Mouse (Mus musculus): ENCODE results near the gene Krt42. TPM values are rescaled to one million over a fixed set of nuclear protein-coding genes. Genes with fewer than 3 reads are reported as not detected.
"Not testable (repeated sequence)": the region's sequence is repeated elsewhere in the genome, so short reads cannot be mapped to it uniquely, and the experiment has no call there.

Gene Krt42
- total RNA-seq, 1 experiment from 2014 or later, result not detected

DNA sequence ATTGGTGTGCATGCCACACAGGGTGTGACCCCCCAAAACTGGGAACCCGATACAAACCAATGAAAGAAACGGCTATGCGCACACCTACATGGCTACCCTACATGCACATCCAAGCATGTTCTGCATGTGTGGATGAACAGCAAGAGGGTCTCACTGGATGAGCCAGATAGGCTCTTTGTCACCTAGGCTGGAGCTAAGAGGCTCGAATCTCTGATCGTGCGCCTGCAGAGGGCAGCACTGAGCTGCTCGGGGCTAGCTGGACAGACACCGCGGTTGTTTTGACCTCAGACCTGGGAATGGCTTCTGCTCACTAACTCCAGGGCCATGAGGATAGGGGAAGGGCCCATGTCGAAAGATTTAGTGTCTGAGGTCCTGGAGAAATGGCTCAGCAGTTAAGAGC is 12.9 kb upstream of the Krt42 start:
- ATAC-seq (ENCODE audit: extremely low read depth, insufficient number of reproducible peaks, low FRiP score, poor library complexity, severe bottlenecking), result 0 out of 2 replicates have a peak, but pooled peaks have one; percentile 27

DNA sequence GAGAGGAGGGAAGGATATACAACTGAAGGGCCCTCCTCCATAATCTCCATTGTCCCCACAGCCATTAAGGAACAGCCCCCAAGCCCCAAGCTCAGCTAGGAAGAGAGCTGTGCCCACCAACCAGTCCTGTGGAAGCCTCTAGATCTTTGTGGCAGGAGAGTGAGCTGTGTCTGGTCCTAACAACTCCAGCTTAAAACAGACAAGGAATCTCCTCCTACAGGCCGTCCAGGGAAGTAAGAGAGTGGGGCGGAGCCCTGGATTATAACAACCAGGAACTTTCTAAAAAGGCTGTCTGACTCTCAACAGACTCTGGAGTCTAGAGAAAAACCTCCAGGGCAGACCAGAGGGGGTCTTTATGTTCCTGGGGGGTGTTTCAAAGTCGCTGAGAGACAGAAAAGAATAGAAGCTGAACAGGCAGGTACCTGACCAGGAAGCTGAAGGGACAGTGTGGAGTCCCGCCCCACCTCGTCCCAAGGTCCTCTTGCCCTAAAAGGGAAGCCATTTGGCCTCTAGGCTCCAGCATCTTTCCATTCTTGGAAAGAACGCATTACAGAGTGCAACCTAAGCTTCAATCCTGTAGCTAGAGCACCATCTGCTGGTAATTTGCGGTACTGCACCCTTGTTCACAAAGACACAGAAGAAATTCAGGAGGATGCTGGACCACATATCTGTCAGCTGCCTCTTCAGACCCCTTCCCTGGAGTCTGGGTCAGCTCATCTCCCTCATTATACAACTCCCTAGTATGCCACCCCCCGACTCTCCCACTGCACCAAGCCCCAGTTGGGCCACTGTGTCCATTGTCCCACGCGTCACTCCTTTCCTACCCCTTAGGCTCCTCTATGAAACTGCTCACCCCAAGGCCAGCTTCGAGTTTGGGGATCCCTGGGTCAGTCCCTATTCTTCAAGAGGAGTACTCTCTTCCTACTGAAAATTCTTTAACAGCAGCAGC is 12.2 kb upstream of the Krt42 start:
- ATAC-seq (ENCODE audit: extremely low read depth, insufficient number of reproducible peaks, low FRiP score, poor library complexity, severe bottlenecking), result peak; percentile 39; the same call in 1 of the 2 replicates

DNA sequence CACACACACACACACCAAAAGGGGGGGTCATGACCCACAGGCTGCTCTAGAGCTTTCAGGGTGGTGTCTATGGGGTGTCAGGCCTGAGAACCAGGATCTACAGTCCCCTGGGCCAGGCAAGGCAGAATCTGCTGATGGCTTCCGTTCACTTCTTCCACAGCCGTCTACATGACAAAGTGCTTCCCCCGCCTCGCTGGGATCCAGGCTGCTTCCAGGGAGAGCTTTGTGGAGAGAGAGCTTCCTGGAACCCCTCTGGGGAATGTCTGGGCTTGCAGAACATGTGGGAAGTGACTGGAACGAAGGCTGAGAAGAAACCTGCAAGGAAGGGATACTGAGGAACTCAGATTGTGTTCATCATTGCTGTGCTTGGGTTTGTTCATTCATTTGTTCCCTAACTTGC is 9.1 kb upstream of the Krt42 start:
- no peak for ATAC-seq (ENCODE audit: extremely low read depth, insufficient number of reproducible peaks, low FRiP score, poor library complexity, severe bottlenecking)

DNA sequence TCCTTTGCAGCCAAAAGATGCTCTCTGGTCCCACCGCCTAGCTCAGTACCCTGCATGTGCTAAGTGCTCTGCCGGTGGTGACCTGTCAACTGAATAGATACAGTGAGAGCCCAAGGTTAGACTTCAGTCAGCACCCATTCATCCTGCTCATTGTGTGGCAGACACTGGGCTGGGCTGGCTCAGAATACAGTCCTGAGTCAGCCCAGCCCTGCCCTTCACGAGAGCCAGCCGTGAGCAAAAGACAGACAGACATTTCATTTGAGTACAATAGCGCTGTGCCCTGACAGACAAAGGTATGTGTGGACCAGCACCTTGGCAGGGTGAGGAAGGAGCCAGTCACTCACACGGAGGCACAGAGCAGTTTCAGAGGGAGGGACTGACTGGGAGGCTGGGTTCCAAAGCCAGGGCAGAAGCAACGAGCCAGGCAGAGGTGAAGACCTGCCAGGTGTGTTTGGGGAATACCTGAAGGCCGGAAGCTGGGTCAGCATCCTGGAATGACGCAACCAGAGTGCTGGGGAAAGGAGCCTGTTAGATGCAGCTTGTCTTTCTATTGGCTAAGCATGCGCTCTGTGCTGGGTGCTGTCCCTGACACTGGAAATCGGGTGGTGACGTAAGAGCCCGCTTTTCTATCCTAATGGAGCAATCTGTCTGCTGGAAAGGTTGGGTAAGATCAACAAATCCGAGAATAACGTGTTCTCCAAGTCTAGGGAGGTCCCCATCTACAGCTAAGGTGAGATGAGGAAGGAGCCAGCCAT is 8.2 kb upstream of the Krt42 start:
- no peak for ATAC-seq (ENCODE audit: extremely low read depth, insufficient number of reproducible peaks, low FRiP score, poor library complexity, severe bottlenecking)

DNA sequence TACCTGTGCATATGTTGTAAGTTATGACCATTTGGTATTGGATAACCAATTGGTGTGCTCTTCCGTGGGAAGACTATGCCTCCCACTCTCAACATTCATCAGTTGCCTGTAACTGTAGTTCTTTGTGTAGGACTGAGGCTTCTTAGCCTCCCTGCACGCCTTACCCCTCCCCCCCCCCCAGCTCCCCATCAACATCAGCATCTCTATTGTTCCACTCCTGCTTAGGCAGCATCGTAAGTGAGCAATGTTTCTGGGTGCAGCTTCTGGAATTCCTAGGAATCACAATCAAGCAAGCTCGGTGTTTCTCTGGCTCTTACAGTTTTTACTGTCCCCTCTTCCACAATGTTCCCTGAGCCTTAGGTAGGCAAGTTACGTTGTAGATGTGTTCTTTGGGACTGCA is 5.8 kb upstream of the Krt42 start:
- ATAC-seq (ENCODE audit: extremely low read depth, insufficient number of reproducible peaks, low FRiP score, poor library complexity, severe bottlenecking), result no peak

DNA sequence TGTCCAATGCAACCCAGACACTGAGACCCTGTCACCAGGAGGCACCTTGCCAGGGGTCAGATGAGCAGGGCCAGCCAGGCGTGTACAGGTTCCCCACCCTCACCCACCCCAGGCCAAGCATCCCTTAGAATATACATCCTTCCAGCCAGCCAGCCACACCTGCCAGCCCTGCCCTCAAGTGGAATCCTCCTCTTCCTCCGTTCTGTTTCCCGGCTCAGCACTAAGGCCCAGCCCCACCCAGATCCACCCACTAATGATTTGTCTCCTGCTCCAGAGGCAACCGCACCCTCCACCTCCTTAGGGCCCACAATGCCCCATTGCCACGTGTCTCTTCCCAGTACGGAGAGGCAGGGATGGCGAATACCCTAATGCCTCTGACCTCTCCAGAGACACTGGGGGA is 5.0 kb upstream of the Krt42 start:
- no peak for ATAC-seq (ENCODE audit: extremely low read depth, insufficient number of reproducible peaks, low FRiP score, poor library complexity, severe bottlenecking)

DNA sequence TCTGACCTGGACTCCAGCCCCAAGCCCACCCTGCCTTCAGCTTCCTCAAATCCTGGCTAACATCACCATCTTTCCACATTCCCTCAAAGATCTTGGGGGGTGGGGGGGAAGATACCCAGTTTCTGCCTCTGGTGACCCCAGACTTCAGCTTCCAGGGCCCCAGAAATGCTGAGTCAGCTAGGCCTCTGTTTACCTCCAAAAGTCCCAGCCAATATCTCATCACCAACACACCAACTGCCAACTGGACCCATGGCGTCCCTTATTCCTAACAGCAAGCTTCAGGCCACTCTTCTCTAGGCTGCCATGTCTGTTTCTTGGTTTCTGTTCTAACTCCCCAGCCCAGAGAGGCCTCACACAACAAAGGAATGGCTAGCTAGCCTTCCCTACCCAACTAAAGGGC is 2.2 kb upstream of the Krt42 start:
- no peak for ATAC-seq (ENCODE audit: extremely low read depth, insufficient number of reproducible peaks, low FRiP score, poor library complexity, severe bottlenecking)

DNA sequence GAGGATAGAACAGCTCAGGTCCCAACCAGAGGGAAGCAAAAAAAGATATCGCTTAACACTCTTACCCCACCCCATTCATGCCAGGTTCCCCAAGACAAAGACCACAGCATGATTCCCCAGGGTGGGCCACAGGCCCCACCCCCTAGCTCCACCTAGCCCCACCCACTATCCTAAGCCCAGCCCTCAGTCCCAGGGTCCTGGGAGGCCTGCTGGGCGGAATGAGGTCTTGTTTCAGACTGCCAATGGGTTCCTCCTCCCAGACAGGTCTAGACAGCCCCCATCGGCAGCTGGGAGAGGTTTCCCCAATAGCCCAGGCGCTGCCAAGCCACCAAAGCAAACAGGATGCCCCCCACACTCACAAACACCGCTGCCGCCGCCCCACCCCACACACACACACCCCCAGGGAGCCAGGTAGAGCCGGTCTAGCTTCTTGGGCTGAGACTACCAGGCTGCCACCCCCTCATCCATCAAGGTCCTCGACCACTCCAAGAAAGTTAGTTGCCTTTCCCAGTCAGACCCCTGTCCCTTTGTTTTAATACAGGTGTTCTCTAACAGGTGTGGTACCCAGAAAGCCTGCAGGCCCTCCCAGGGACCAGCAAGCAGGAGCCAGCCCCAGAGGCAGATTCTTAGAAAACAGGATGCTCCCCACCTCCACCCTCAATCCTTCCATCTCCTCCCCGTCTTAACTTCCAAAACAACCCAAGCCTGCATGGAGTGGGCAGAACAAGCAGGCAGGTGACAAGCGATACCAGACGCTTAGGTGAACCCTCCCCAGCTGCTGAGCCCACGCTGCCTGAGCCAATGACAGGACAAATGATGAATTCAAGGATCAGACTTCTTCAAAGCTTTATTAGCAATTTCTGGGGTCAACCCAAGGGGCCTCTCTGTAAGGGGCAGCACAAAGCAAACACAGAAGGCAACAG is 7.4 kb downstream of the Krt42 start:
- ATAC-seq (ENCODE audit: extremely low read depth, insufficient number of reproducible peaks, low FRiP score, poor library complexity, severe bottlenecking), result no peak

DNA sequence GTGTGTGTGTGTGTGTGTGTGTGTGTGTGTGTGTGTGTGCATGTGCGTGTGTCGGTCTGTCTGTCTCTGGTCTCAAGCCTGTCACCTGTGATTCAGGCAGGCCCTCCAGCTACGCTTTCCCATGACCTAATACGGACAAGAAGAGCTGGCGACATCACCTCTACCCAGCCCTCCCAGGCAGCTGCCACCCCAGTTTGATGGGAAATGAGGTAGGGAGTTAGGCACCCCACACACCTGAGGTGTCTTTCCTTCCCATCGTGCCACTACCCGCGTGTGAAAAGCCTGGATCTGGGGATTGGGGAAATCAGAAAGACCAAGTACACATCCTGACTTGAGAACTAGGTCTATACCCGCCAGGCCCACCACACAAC is 8.5 kb downstream of the Krt42 start:
- no peak for ATAC-seq (ENCODE audit: extremely low read depth, insufficient number of reproducible peaks, low FRiP score, poor library complexity, severe bottlenecking)

DNA sequence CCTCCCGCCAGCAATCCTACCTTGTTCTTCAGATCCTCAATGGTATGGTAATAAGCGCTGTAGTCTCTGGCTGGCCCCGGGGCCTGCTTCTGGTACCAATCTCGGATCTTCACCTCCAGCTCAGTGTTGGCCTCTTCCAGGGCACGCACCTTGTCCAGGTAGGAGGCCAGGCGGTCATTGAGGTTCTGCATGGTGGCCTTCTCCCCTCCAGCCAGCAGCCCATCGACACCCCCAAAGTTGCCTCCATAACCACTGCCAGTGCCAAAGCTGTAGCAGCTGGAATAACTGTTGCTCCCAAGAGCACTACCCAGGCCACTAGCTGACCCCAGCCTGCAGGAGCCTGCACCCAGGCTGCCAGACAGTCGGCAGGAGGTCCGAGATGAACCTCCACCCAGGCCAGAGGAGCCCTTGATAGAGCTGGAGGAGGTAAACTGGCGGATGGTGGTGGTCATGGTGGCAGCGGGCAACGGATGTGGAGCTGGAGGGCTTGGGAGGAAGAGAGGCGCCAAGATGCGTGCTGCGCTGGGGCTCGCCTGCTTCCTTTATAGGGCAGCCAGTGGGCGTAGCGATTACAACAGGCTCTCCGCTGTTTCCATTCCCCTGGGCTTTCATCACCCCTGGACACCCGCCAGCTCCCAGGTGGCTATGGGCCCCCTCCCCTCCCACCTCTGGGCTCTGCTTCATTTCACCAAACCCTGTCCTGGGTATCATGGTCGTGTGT is 9.0 kb downstream of the Krt42 start, which contains the start of gene Krt17:
Krt17 (minus strand) TSS at position 516 of the 721 bp plus-strand sequence.
- ATAC-seq (ENCODE audit: extremely low read depth, insufficient number of reproducible peaks, low FRiP score, poor library complexity, severe bottlenecking), result no peak

DNA sequence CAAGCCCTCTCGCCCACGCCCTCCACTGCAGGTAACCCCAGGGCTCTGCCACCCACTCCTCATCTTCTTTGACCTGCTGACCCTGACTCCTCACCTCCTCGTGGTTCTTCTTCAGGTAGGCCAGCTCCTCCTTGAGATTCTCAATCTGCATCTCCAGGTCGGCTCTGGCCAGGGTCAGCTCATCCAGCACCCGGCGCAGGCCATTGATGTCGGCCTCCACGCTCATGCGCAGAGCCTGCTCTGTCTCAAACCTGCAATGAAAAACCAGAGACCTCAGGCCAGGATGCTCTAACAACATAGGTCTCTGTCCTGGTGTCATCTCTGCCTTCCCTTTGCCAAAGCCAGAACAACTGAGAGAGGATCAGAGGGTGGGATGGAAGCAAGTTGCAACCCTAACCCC is 10.6 kb downstream of the Krt42 start:
- ATAC-seq (ENCODE audit: extremely low read depth, insufficient number of reproducible peaks, low FRiP score, poor library complexity, severe bottlenecking), result no peak

DNA sequence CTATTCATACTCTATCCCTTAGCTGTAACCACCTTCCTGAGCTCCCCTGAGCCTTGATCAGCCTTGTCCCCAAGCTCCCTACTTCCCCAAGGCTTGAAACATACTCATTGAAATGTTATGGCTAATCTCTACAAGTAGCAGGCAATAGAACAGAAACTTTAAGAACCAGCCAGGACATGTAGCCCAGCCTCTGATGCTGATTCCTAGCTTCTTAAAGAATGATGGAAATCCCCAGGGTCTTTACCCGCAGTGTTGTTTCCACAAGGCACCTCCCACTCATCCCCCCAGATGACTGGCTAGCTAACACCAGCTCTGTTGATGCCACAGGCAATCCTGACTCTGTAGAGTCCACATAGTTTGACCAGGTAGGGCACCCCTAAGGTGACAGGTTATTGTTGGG is 11.7 kb downstream of the Krt42 start:
- ATAC-seq (ENCODE audit: extremely low read depth, insufficient number of reproducible peaks, low FRiP score, poor library complexity, severe bottlenecking), result no peak

DNA sequence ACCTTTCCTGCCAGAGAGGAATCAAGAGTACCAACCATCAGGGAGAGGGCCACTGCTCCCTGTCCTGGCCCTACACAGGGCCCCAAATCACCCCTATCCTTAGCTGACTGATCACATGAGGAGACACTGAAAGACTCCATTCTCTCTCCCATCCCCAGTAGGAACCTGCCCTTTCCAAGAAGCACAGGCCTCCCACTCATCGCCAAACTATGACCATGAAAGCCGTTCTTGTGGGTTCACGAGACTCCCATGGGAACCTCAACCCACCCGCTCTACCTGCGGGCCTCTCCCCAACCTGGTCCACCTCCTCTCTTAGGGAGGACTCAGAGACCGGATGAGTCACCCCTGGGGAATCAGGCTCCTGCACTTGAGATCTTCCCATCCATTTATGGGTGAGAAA is 14.2 kb downstream of the Krt42 start:
- ATAC-seq (ENCODE audit: extremely low read depth, insufficient number of reproducible peaks, low FRiP score, poor library complexity, severe bottlenecking), result no peak

DNA sequence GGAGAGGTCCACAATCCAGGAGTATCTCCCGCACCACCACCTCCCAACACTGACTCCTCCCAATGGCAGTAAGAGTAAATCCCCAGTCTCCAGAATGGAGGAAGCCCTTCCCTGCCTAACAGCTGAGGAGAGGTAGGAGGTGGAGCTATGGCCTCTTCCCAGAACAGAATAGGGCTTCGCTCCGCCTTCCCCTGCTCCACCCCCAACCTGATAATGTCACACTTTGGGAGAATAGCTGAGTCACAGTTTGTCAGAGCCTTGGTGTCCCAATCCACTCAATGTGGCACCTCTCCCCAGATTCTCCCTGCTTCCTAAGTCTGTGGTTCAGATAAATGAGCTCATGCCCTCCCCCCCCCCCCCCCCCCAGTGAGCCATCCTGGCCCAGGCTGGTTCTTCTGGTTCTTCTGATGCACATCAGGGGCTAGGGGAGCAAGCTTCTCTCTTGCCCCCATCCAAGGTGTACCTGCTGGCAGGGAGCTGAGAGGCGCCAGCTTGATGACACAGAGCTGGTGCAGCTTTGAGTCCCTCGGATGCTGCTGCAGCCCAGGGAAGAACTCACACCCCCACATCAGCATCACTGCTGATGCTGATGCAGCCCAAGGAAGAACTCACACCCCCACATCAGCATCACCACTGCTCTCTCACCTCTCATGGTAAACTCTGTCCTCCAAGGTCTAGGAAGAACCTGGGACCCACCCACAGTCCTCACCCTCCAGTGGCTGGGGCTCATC is 15.1 kb downstream of the Krt42 start:
- no peak for ATAC-seq (ENCODE audit: extremely low read depth, insufficient number of reproducible peaks, low FRiP score, poor library complexity, severe bottlenecking)

DNA sequence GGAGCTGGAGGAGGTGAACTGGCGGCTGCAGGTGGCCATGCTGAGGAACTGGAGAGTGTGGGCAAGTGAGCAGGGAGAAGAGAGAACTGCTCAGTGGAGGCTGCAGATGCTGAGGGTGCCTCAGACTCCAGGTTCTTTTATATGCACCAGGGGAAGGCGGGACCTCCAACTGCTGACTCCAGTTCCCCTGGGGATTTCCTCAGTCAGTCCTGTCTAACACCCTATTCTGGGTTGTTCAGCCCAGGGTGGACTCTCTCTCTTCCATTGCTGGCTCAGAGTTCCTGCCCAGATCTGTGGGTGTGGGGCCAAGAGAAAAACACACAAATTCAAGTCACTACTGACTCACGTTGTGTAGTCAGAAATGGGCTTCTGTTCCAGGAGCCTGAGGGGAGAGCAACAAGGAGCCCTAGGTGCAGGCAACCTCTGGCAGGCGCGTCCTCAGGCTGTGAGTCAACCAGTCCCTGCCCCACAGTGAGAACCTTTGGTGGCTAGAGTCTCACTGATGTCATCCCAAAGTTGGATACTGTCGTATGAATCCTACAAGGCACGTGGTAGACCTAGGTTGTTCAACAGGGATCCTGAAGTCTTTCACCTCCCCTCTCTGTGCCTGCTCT is 20.7 kb downstream of the Krt42 start, which contains the start of gene Krt16:
Krt16 (minus strand) TSS at position 51 of the 614 bp plus-strand sequence.
- ATAC-seq (ENCODE audit: extremely low read depth, insufficient number of reproducible peaks, low FRiP score, poor library complexity, severe bottlenecking), result no peak

DNA sequence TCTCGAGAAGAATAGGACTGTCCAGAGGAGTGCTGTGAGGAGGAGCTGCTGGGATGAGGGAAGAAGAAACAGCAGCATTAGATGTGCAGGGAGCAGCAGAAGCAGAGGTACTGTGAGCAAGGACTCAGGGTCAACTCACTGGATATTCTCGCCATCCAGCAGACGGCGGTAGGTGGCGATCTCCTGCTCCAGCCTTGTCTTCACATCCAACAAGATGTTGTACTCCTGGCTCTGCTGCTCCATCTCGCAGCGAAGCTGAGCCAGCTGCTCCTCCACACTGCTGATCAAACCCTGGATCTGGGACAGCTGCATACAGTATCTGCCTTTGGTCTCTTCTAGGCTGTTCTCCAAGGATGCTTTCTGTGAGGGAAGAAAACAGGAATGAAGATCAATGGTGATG is 23.2 kb downstream of the Krt42 start:
- not testable (repeated sequence) for ATAC-seq (ENCODE audit: extremely low read depth, insufficient number of reproducible peaks, low FRiP score, poor library complexity, severe bottlenecking)

DNA sequence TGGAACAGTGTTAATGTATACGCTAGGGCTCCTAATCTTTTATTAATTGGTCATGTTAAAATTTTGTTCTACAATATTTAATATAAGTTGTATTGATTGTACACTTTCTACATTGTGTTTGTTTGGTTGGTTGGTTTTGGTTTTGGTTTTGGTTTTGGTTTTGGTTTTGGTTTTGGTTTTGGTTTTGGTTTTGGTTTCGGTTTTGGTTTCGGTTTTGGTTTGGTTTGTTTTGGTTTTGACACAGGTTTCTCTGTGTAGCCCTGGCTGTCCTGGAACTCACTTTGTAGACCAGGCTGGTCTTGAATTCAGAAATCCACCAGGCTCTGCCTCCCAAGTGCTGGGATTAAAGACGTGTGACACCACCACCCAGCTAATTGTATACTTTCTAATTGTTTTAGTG is 29.4 kb downstream of the Krt42 start:
- not testable (repeated sequence) for ATAC-seq (ENCODE audit: extremely low read depth, insufficient number of reproducible peaks, low FRiP score, poor library complexity, severe bottlenecking)
